ENCODE assay signal across 26 mouse cellular contexts in the genomic region with DNA sequence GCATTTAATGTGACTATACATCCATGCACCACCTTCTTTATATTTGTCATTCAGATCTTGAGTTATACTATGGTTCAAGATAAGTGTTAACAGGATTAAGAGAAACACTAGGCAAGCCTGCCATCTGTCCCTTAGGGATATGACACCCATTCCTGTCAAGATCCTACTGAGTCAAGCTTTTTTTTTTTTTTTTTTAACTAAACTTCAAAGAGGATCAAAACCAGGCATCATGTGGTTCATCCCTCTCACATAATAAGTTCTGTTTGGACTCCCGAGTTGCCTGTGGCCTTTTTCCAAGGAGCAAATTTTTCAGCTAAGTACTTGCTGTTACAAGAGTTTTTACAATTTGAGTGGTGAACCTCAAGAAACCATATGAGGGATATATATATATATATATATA.
"Had no signal": no experiment of that assay in that cellular context is flagged by ENCODE, and none has a peak within 500 bp of the region (broad histone marks: within the 10 kb centered on the region; RNA-seq: fewer than 3 reads in every experiment).

No protein-coding gene starts in this region.

- DNase-seq: forebrain, postnatal 0 days; gastrocnemius, postnatal 14 days; gastrocnemius, postnatal 36 days; heart, adult 11 months; heart, adult 2 months; heart, postnatal 14 days; heart, postnatal 36 days; kidney, adult 18-20 months; kidney, adult 8-10 months; kidney, postnatal 14 days; kidney, postnatal 36 days; layer of hippocampus, adult 9-11 months; layer of hippocampus, postnatal 36 days; left cerebral cortex, postnatal 4 days had no signal

- H3K4me1 ChIP-seq: heart, embryonic 13.5 days; heart, embryonic 15.5 days; hindbrain, embryonic 10.5 days; hindbrain, embryonic 12.5 days; intestine, embryonic 15.5 days; limb, embryonic 13.5 days had no signal

- ATAC-seq: forebrain, postnatal 0 days; hindbrain, embryonic 16.5 days; inflammation-experienced regulatory T-cells, adult 6 months; intestine, embryonic 15.5 days; intestine, postnatal 0 days had no signal

- H3K27me3 ChIP-seq: heart, embryonic 13.5 days; heart, embryonic 15.5 days; hindbrain, embryonic 12.5 days; intestine, embryonic 15.5 days; limb, embryonic 13.5 days had no signal

- H3K9ac ChIP-seq: forebrain, postnatal 0 days; heart, embryonic 13.5 days; heart, embryonic 15.5 days; hindbrain, embryonic 12.5 days; hindbrain, embryonic 14.5 days; intestine, embryonic 15.5 days; limb, embryonic 13.5 days had no signal

- H3K36me3 ChIP-seq: hindbrain, embryonic 10.5 days; hindbrain, embryonic 12.5 days; intestine, embryonic 15.5 days; limb, embryonic 13.5 days had no signal

- H3K4me3 ChIP-seq: heart, adult 2 months; heart, embryonic 13.5 days; heart, embryonic 15.5 days; hindbrain, embryonic 10.5 days; hindbrain, embryonic 12.5 days; intestine, embryonic 15.5 days; limb, embryonic 13.5 days had no signal

- H3K9me3 ChIP-seq: heart, embryonic 13.5 days; heart, embryonic 15.5 days; hindbrain, embryonic 10.5 days; hindbrain, embryonic 12.5 days; intestine, embryonic 15.5 days; limb, embryonic 13.5 days had no signal

- H3K4me2 ChIP-seq: heart, embryonic 11.5 days; heart, embryonic 13.5 days; heart, embryonic 15.5 days; hindbrain, embryonic 12.5 days; hindbrain, embryonic 14.5 days; intestine, embryonic 15.5 days; limb, embryonic 13.5 days had no signal

- H3K27ac ChIP-seq: heart, adult 2 months; heart, embryonic 13.5 days; heart, embryonic 15.5 days; hindbrain, embryonic 10.5 days; hindbrain, embryonic 12.5 days; hindbrain, embryonic 14.5 days; intestine, embryonic 15.5 days; kidney, postnatal 0 days; limb, embryonic 13.5 days had no signal
